Mouse (Mus musculus): ENCODE measurements around the gene Asgr1. TPM values are rescaled to one million over a fixed set of nuclear protein-coding genes. Genes with fewer than 3 reads are reported as not detected.

Gene Asgr1
- polyA plus RNA-seq, 1 experiment from 2014 or later = 2.9 TPM

- WGBS = 56% methylated on average over 10 of the region's 10 CpGs
Measured at GRCm38 (mm10) chr11:70049816-70050215, 4.1 kb upstream of the Asgr1 start.

GRCm38 (mm10) chr11:70053156-70053555 is 729 bp upstream of the Asgr1 start:
- ATAC-seq (replicated peaks; ENCODE audit: low FRiP score, low read depth) (no peak), DNase-seq (ENCODE audit: low spot score) (no peak)
- H3K4me3 ChIP-seq (replicated peaks; ENCODE audit: low read depth, low read length) = no peak overlapping the region
- no peak for TF ChIP-seq CTCF (IDR thresholded peaks at IDR 0.05; ENCODE audit: low read depth)
- no peak overlapping the region for H3K9ac ChIP-seq (ENCODE audit: low read depth, low read length)
- H3K27ac ChIP-seq = no peak overlapping the region
- no peaks in the 10 kb centered on the region for H3K27me3 ChIP-seq (ENCODE audit: insufficient read depth, low read length)
- no peaks in the 10 kb centered on the region for H3K4me1 ChIP-seq (replicated peaks; ENCODE audit: insufficient read depth, low read length)
- H3K9me3 ChIP-seq (replicated peaks; ENCODE audit: low read length) = no peaks in the 10 kb centered on the region
- WGBS = 62% methylated on average over 7 of the region's 7 CpGs
- no peaks in the 10 kb centered on the region for H3K36me3 ChIP-seq (ENCODE audit: insufficient read depth, low read length)
- no peak overlapping the region for H3K4me2 ChIP-seq (ENCODE audit: low read length)

More at GRCm38 (mm10) chr11:70049816-70050215, 4.1 kb upstream of the Asgr1 start:
- peak; percentile 44; the same call in 1 of the 2 replicates for TF ChIP-seq CTCF (IDR thresholded peaks at IDR 0.05; ENCODE audit: low read depth)
- Histone ChIP-seq H3K9ac (ENCODE audit: low read depth, low read length) (no peak overlapping the region), H3K4me2 (ENCODE audit: low read length) (no peak overlapping the region), H3K4me3 (replicated peaks; ENCODE audit: low read depth, low read length) (no peak overlapping the region), H3K36me3 (ENCODE audit: insufficient read depth, low read length) (no peaks in the 10 kb centered on the region), H3K27me3 (ENCODE audit: insufficient read depth, low read length) (no peaks in the 10 kb centered on the region), H3K4me1 (replicated peaks; ENCODE audit: insufficient read depth, low read length) (no peaks in the 10 kb centered on the region), H3K27ac (no peak overlapping the region), H3K9me3 (replicated peaks; ENCODE audit: low read length) (no peaks in the 10 kb centered on the region)
- DNase-seq (ENCODE audit: low spot score) = no peak
- no peak for ATAC-seq (replicated peaks; ENCODE audit: low FRiP score, low read depth)

GRCm38 (mm10) chr11:70055618-70056214 is 1.8 kb downstream of the Asgr1 start:
- TF ChIP-seq CTCF (IDR thresholded peaks at IDR 0.05; ENCODE audit: low read depth) = peak; percentile 94
- peak overlapping the region; percentile 15; the same call in 1 of the 2 replicates for H3K4me2 ChIP-seq (ENCODE audit: low read length)
- H3K9me3 ChIP-seq (replicated peaks; ENCODE audit: low read length) = no peaks in the 10 kb centered on the region
- H3K9ac ChIP-seq (ENCODE audit: low read depth, low read length) = no peak overlapping the region
- no peaks in the 10 kb centered on the region for H3K27me3 ChIP-seq (ENCODE audit: insufficient read depth, low read length)
- H3K36me3 ChIP-seq (ENCODE audit: insufficient read depth, low read length) = no peaks in the 10 kb centered on the region
- WGBS = 20% methylated on average over 17 of the region's 18 CpGs
- H3K4me1 ChIP-seq (replicated peaks; ENCODE audit: insufficient read depth, low read length) = no peaks in the 10 kb centered on the region
- ATAC-seq (replicated peaks; ENCODE audit: low FRiP score, low read depth) (no peak; the same call in 1 of the 2 replicates), DNase-seq (ENCODE audit: low spot score) (peak; percentile 76)
- H3K4me3 ChIP-seq (replicated peaks; ENCODE audit: low read depth, low read length) = no peak overlapping the region
- no peak overlapping the region for H3K27ac ChIP-seq

GRCm38 (mm10) chr11:70057805-70058204 is 3.9 kb downstream of the Asgr1 start:
- no peak for DNase-seq (ENCODE audit: low spot score)
- Histone ChIP-seq H3K9ac (ENCODE audit: low read depth, low read length) (no peak overlapping the region), H3K9me3 (replicated peaks; ENCODE audit: low read length) (no peaks in the 10 kb centered on the region), H3K36me3 (ENCODE audit: insufficient read depth, low read length) (no peaks in the 10 kb centered on the region), H3K4me3 (replicated peaks; ENCODE audit: low read depth, low read length) (no peak overlapping the region), H3K27me3 (ENCODE audit: insufficient read depth, low read length) (no peaks in the 10 kb centered on the region), H3K27ac (no peak overlapping the region), H3K4me1 (replicated peaks; ENCODE audit: insufficient read depth, low read length) (no peaks in the 10 kb centered on the region), H3K4me2 (ENCODE audit: low read length) (no peak overlapping the region)
- no peak for ATAC-seq (replicated peaks; ENCODE audit: low FRiP score, low read depth)
- TF ChIP-seq CTCF (IDR thresholded peaks at IDR 0.05; ENCODE audit: low read depth) = no peak
- 56% methylated on average over 9 of the region's 9 CpGs for WGBS

- Histone ChIP-seq H3K9ac (ENCODE audit: low read depth, low read length) (no peak overlapping the region), H3K4me2 (ENCODE audit: low read length) (no peak overlapping the region), H3K9me3 (replicated peaks; ENCODE audit: low read length) (no peaks in the 10 kb centered on the region), H3K36me3 (ENCODE audit: insufficient read depth, low read length) (no peaks in the 10 kb centered on the region), H3K27ac (no peak overlapping the region), H3K27me3 (ENCODE audit: insufficient read depth, low read length) (no peaks in the 10 kb centered on the region), H3K4me3 (replicated peaks; ENCODE audit: low read depth, low read length) (no peak overlapping the region), H3K4me1 (replicated peaks; ENCODE audit: insufficient read depth, low read length) (no peaks in the 10 kb centered on the region)
- no peak for TF ChIP-seq CTCF (IDR thresholded peaks at IDR 0.05; ENCODE audit: low read depth)
- WGBS = 42% methylated on average over 6 of the region's 6 CpGs
- ATAC-seq (replicated peaks; ENCODE audit: low FRiP score, low read depth) (no peak), DNase-seq (ENCODE audit: low spot score) (no peak)
Measured at GRCm38 (mm10) chr11:70059930-70060329, 6.0 kb downstream of the Asgr1 start.

GRCm38 (mm10) chr11:70063053-70063452 is 9.2 kb downstream of the Asgr1 start:
- TF ChIP-seq CTCF (IDR thresholded peaks at IDR 0.05; ENCODE audit: low read depth) = no peak
- Histone ChIP-seq H3K27me3 (ENCODE audit: insufficient read depth, low read length) (no peaks in the 10 kb centered on the region), H3K27ac (no peak overlapping the region), H3K9ac (ENCODE audit: low read depth, low read length) (no peak overlapping the region), H3K36me3 (ENCODE audit: insufficient read depth, low read length) (no peaks in the 10 kb centered on the region), H3K4me2 (ENCODE audit: low read length) (no peak overlapping the region), H3K4me1 (replicated peaks; ENCODE audit: insufficient read depth, low read length) (no peaks in the 10 kb centered on the region), H3K9me3 (replicated peaks; ENCODE audit: low read length) (no peaks in the 10 kb centered on the region), H3K4me3 (replicated peaks; ENCODE audit: low read depth, low read length) (no peak overlapping the region)
- no peak for DNase-seq (ENCODE audit: low spot score)
- 78% methylated on average over 3 of the region's 3 CpGs for WGBS
- no peak for ATAC-seq (replicated peaks; ENCODE audit: low FRiP score, low read depth)

- Histone ChIP-seq H3K27me3 (ENCODE audit: insufficient read depth, low read length) (no peaks in the 10 kb centered on the region), H3K36me3 (ENCODE audit: insufficient read depth, low read length) (no peaks in the 10 kb centered on the region), H3K4me3 (replicated peaks; ENCODE audit: low read depth, low read length) (no peak overlapping the region), H3K27ac (no peak overlapping the region), H3K4me2 (ENCODE audit: low read length) (no peak overlapping the region), H3K9me3 (replicated peaks; ENCODE audit: low read length) (no peaks in the 10 kb centered on the region), H3K4me1 (replicated peaks; ENCODE audit: insufficient read depth, low read length) (no peaks in the 10 kb centered on the region), H3K9ac (ENCODE audit: low read depth, low read length) (no peak overlapping the region)
- TF ChIP-seq CTCF (IDR thresholded peaks at IDR 0.05; ENCODE audit: low read depth) = no peak
- DNase-seq (ENCODE audit: low spot score) = no peak
- no peak for ATAC-seq (replicated peaks; ENCODE audit: low FRiP score, low read depth)
- WGBS = 52% methylated on average over 4 of the region's 4 CpGs
Measured at GRCm38 (mm10) chr11:70066701-70067100, 12.8 kb downstream of the Asgr1 start.
